Mouse (Mus musculus) myocyte (in vitro differentiated cells): ENCODE results near the gene Exosc3. TPM values are rescaled to one million over a fixed set of nuclear protein-coding genes. Genes with fewer than 3 reads are reported as not detected.
A peak's percentile ranks its signal among the peaks of the same experiment; 100 is the strongest.
"Not testable (repeated sequence)": the region's sequence is repeated elsewhere in the genome, so short reads cannot be mapped to it uniquely, and the experiment has no call there.

ENCODE experiments used
- H3K27me3 ChIP-seq: one replicate; pipeline ENCODE4 v1.6.1; 2011; ENCODE audit not compliant: control insufficient read depth, insufficient read depth, insufficient read length
- H3K36me3 ChIP-seq: one replicate; pipeline ENCODE4 v1.6.1; 2011; ENCODE audit not compliant: control insufficient read depth, insufficient read depth
- H3K4me2 ChIP-seq: one replicate; pipeline ENCODE4 v1.6.1; 2011; ENCODE audit warnings: low read depth, control low read depth
- H3K4me3 ChIP-seq: one replicate; pipeline ENCODE4 v1.5.1; 2011; ENCODE audit warnings: mild to moderate bottlenecking, control low read depth, moderate library complexity
- H3K79me2 ChIP-seq: one replicate; pipeline ENCODE4 v1.6.1; 2011; ENCODE audit not compliant: control insufficient read depth, insufficient read depth
- H3ac ChIP-seq: one replicate; pipeline ENCODE4 v1.6.1; 2011; ENCODE audit not compliant: control insufficient read depth, insufficient read length
- CEBPB ChIP-seq: IDR thresholded peaks from 2 replicates; pipeline ENCODE4 v1.6.1; 2011; ENCODE audit warnings: mild to moderate bottlenecking, moderate library complexity; ENCODE audit not compliant: poor library complexity, insufficient read depth, severe bottlenecking
- E2F4 ChIP-seq: IDR thresholded peaks from one replicate; pipeline ENCODE4 v1.6.1; 2011; ENCODE audit warnings: mild to moderate bottlenecking, control low read depth, moderate library complexity; ENCODE audit not compliant: insufficient read depth
- MAX ChIP-seq: IDR thresholded peaks from one replicate; pipeline ENCODE4 v1.6.1; 2011; ENCODE audit warnings: low read depth, mild to moderate bottlenecking, control low read depth
- MYOD1 ChIP-seq, 3 experiments: IDR thresholded peaks; one replicate each; pipeline ENCODE4 v1.6.1; 2011; ENCODE audit warnings: control low read depth in 2 of 3, low read depth in 2 of 3, mild to moderate bottlenecking in 2 of 3, moderate library complexity in 1 of 3; ENCODE audit not compliant: insufficient read length in 2 of 3, control insufficient read depth in 1 of 3
- MYOG ChIP-seq, 3 experiments: IDR thresholded peaks; one replicate each; pipeline ENCODE4 v1.6.1; 2011; ENCODE audit warnings: control low read depth in 2 of 3, low read depth in 2 of 3, mild to moderate bottlenecking in 2 of 3; ENCODE audit not compliant: insufficient read length in 2 of 3, control insufficient read depth in 1 of 3, insufficient read depth in 1 of 3
- POLR2A ChIP-seq: IDR thresholded peaks from one replicate; pipeline ENCODE4 v1.6.1; 2011; ENCODE audit warnings: low read depth, mild to moderate bottlenecking, control low read depth, moderate library complexity; ENCODE audit not compliant: insufficient read length
- POLR2AphosphoS2 ChIP-seq: IDR thresholded peaks from one replicate; pipeline ENCODE4 v1.6.1; 2011; ENCODE audit warnings: low read depth, control low read depth; ENCODE audit not compliant: insufficient read length
- REST ChIP-seq: IDR thresholded peaks from one replicate; pipeline ENCODE4 v1.6.1; 2011; ENCODE audit warnings: mild to moderate bottlenecking, control low read depth, moderate library complexity; ENCODE audit not compliant: insufficient read depth, insufficient read length
- SRF ChIP-seq: IDR thresholded peaks from one replicate; pipeline ENCODE4 v1.6.1; 2011; ENCODE audit warnings: low read depth; ENCODE audit not compliant: control insufficient read depth, insufficient read length
- TCF3 ChIP-seq: IDR thresholded peaks from one replicate; pipeline ENCODE4 v1.6.1; 2011; ENCODE audit warnings: low read depth, control low read depth; ENCODE audit not compliant: insufficient read length
- polyA plus RNA-seq: library from polyadenylated mRNA; unstranded; fragments of >200 nt; fragmentation: generic; extraction: Trizol; gene quantifications from one replicate; pipeline ENCODE4 v1.2.1, GENCODE M21; 2012; ENCODE audit warnings: missing spikeins

Gene Exosc3
- polyA plus RNA-seq = 32.6 TPM

GRCm38 (mm10) chr4:45342286-45343155, at the start of gene Exosc3:
Gene Exosc3, minus strand, starts transcription at chr4:45342732.
- Histone ChIP-seq H3K27me3 (no peaks in the 10 kb centered on the region), H3ac (peak within 1 kb of the TSS; percentile 79), H3K79me2 (peaks cover 50% of the 10 kb centered on the region), H3K4me2 (peak within 1 kb of the TSS; percentile 99), H3K36me3 (peaks cover 8% of the 10 kb centered on the region), H3K4me3 (peak within 1 kb of the TSS; percentile 73)
- TF ChIP-seq MYOD1 (IDR thresholded peaks at IDR 0.05; ENCODE audit: control insufficient read depth in 1 of 3, insufficient read length in 2 of 3, low read depth in 2 of 3) (no peak), CEBPB (no peak), POLR2AphosphoS2 (peak; percentile 31), POLR2A (no peak), SRF (no peak)

GRCm38 (mm10) chr4:45392099-45392498, 49.6 kb upstream of the Exosc3 start:
- TF ChIP-seq SRF (no peak), CEBPB (no peak), POLR2AphosphoS2 (no peak), POLR2A (no peak), MYOG (IDR thresholded peaks at IDR 0.05; ENCODE audit: control insufficient read depth in 1 of 3, insufficient read depth in 1 of 3, insufficient read length in 2 of 3, low read depth in 2 of 3) (no peak)
- no peak overlapping the region for H3K4me2 ChIP-seq
- no peaks in the 10 kb centered on the region for H3K79me2 ChIP-seq
- H3ac ChIP-seq = no peak overlapping the region
- H3K36me3 ChIP-seq = no peaks in the 10 kb centered on the region
- no peak overlapping the region for H3K4me3 ChIP-seq
- H3K27me3 ChIP-seq = no peaks in the 10 kb centered on the region

- H3ac ChIP-seq, H3K79me2 ChIP-seq, H3K36me3 ChIP-seq, H3K27me3 ChIP-seq, H3K4me3 ChIP-seq, H3K4me2 ChIP-seq: not testable (repeated sequence)
Observed at GRCm38 (mm10) chr4:45387296-45387695, 44.8 kb upstream of the Exosc3 start.

GRCm38 (mm10) chr4:45382133-45382532, 39.6 kb upstream of the Exosc3 start:
- H3K36me3 ChIP-seq, H3K27me3 ChIP-seq: not testable (repeated sequence)

GRCm38 (mm10) chr4:45380903-45381580, 38.5 kb upstream of the Exosc3 start:
- not testable (repeated sequence) for H3K79me2 ChIP-seq, H3ac ChIP-seq, H3K4me3 ChIP-seq, H3K36me3 ChIP-seq, H3K27me3 ChIP-seq, H3K4me2 ChIP-seq

More at GRCm38 (mm10) chr4:45382133-45382532, 39.6 kb upstream of the Exosc3 start:
- not testable (repeated sequence) for H3K4me3 ChIP-seq, H3K4me2 ChIP-seq, H3K79me2 ChIP-seq, H3ac ChIP-seq

GRCm38 (mm10) chr4:45376573-45376972, 34.0 kb upstream of the Exosc3 start:
- Histone ChIP-seq H3K79me2 (no peaks in the 10 kb centered on the region), H3K4me3 (no peak overlapping the region), H3K36me3 (peaks cover 41% of the 10 kb centered on the region), H3K4me2 (no peak overlapping the region), H3ac (no peak overlapping the region), H3K27me3 (no peaks in the 10 kb centered on the region)
- TF ChIP-seq CEBPB = no peak
- TF ChIP-seq MYOD1 (IDR thresholded peaks at IDR 0.05; ENCODE audit: control insufficient read depth in 1 of 3, insufficient read length in 2 of 3, low read depth in 2 of 3) = no peak
- TF ChIP-seq TCF3 = no peak
- no peak for TF ChIP-seq POLR2A
- TF ChIP-seq E2F4 = no peak

GRCm38 (mm10) chr4:45374879-45375278, 32.3 kb upstream of the Exosc3 start:
- Histone ChIP-seq H3K4me3 (no peak overlapping the region), H3K27me3 (no peaks in the 10 kb centered on the region), H3K79me2 (no peaks in the 10 kb centered on the region), H3K4me2 (no peak overlapping the region), H3ac (no peak overlapping the region), H3K36me3 (peaks cover 41% of the 10 kb centered on the region)
- no peak for TF ChIP-seq CEBPB
- TF ChIP-seq REST = no peak
- no peak for TF ChIP-seq MYOD1 (IDR thresholded peaks at IDR 0.05; ENCODE audit: control insufficient read depth in 1 of 3, insufficient read length in 2 of 3, low read depth in 2 of 3)
- TF ChIP-seq E2F4 = no peak
- TF ChIP-seq MAX = no peak
- no peak for TF ChIP-seq POLR2A
- no peak for TF ChIP-seq TCF3
- TF ChIP-seq POLR2AphosphoS2 = no peak
- TF ChIP-seq SRF = no peak
- TF ChIP-seq MYOG (IDR thresholded peaks at IDR 0.05; ENCODE audit: control insufficient read depth in 1 of 3, insufficient read depth in 1 of 3, insufficient read length in 2 of 3, low read depth in 2 of 3) = no peak
